Mouse (Mus musculus) brain, adult 2 months (tissue): Measurements from ENCODE around the gene BC034090.
A peak's percentile ranks its signal among the peaks of the same experiment; 100 is the strongest.
"Not testable (repeated sequence)": the region's sequence is repeated elsewhere in the genome, so short reads cannot be mapped to it uniquely, and the experiment has no call there.

Source experiments
- DNase-seq: peaks from one replicate; pipeline ENCODE4 v3.0.0; 2011; ENCODE audit warnings: low read depth, low spot score

The BC034090 gene

GRCm38 (mm10) chr1:155191671-155192070 is 52.6 kb downstream of the BC034090 start:
- peak; percentile 88 for DNase-seq

GRCm38 (mm10) chr1:155191219-155191618 is 53.0 kb downstream of the BC034090 start:
- no peak for DNase-seq

- DNase-seq = no peak
Observed at GRCm38 (mm10) chr1:155188656-155189055, 55.6 kb downstream of the BC034090 start.

GRCm38 (mm10) chr1:155184191-155184590 is 60.1 kb downstream of the BC034090 start:
- no peak for DNase-seq

DNA sequence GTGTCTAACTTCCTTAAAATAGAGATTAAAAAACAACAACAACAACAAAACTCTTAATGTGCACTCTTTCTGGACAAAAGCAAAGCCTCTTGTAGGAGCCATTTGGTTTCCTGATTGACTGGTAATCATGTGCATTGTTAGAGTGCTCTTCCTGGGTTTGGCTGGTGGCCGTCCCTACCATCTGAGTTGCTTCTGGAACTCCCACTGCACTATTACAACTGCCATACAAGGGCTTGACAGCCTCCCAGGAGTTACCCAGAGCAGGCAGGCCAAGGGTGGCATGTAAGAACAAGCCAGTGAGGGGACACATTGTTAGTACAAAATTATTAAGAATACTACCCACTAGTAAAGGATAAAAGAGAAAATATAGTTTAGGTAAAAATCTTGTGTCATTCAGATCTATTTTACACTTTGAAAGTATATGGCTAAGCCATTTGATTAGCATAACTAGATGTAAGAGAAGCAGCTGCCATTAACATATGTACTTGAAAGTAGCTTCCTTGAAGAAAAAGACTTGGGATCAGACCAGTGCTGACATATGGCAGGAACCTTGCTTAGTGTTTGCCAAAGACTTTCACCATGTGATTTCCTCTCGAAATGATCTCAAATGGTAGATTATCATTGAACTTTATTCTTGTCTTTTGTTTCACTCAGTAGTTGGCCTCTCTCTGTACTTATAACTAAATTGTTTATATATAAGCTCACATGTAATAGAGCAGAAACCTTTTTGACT is 65.9 kb downstream of the BC034090 start:
- DNase-seq = no peak

GRCm38 (mm10) chr1:155174424-155174823 is 69.8 kb downstream of the BC034090 start:
- DNase-seq = no peak

DNA sequence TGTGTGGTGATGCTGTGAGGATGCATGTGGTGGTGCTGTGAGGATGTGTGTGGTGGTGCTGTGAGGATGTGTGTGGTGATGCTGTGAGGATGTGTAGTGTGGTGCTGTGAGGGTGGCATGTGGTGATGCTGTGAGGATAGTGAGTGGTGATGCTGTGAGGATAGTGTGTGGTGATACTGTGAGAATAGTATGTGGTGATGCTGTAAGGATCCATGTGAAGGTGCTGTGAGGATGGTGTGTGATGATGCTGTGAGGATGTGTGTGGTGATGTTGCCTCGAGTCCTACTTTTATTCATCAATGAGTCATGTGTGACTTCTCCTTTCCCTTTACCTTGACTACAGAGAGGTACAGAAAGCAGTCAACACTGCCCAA is 70.6 kb downstream of the BC034090 start:
- DNase-seq = not testable (repeated sequence)

DNA sequence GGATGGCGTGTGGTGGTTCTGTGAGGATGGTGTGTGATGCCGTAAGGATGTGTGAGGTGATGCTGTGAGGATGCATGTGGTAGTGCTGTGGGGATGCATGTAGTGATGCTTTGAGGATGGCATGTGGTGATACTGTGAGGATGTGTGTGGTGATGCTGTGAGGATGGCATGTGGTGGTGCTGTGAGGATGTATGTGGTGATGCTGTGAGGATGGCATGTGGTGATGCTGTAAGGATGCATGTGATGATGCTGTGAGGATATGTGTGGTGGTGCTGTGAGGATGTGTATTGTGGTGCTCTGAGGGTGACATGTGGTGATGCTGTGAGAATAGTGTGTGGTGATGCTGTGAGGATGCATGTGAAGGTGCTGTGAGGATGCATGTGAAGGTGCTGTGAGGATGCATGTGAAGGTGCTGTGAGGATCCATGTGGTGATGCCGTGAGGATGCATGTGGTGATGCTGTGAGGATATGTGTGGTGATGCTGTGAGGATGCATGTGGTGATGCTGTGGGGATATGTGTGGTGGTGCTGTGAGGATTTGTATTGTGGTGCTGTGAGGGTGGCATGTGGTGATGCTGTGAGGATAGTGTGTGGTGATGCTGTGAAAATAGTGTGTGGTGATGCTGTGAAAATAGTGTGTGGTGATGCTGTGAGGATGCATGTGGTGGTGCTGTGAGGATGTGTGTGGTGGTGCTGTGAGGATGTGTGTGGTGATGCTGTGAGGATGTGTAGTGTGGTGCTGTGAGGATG is 71.2 kb downstream of the BC034090 start:
- DNase-seq = no peak

- DNase-seq = no peak
Observed at GRCm38 (mm10) chr1:155169935-155170334, 74.3 kb downstream of the BC034090 start.

DNA sequence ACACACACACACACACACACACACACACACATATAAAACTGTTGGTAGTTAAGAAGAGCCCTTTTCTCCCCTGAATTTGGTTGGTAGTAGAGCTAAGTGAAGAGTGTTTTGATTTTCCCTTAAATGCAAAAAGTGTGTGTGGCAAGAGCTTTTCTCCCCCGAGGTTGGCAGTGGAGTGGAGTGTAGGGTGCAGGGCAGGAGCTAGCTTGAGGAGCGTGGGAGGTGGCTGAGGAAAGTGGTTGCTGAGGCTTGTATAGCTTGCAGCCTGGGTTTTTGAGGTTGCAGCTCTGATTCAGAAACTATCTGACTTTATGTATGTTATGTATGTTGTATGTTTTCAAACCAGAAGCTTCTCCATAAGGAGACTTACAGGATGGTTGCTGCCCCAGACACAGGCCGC is 76.8 kb downstream of the BC034090 start:
- peak; percentile 80 for DNase-seq
